Mouse (Mus musculus): Measurements from ENCODE around the gene Mtfp1. TPM values are rescaled to one million over a fixed set of nuclear protein-coding genes. Genes with fewer than 3 reads are reported as not detected.

Mtfp1 gene
- polyA plus RNA-seq, 1 experiment from 2014 or later = 21.1 TPM

- Histone ChIP-seq H3K9ac (ENCODE audit: low read depth, low read length) (no peak overlapping the region), H3K27ac (ENCODE audit: low read depth, low read length) (no peak overlapping the region), H3K36me3 (ENCODE audit: control insufficient read depth, insufficient read depth) (no peaks in the 10 kb centered on the region), H3K4me3 (ENCODE audit: low read depth, low read length) (no peak overlapping the region), H3K9me3 (ENCODE audit: control insufficient read depth) (no peaks in the 10 kb centered on the region), H3K4me1 (replicated peaks; ENCODE audit: control insufficient read depth, insufficient read depth, low read length) (0 out of 2 replicates have a peak, but pooled peaks cover 6% of the 10 kb centered on the region), H3K27me3 (replicated peaks; ENCODE audit: control insufficient read depth, insufficient read depth, low read length) (no peaks in the 10 kb centered on the region), H3K4me2 (replicated peaks; ENCODE audit: low read depth) (no peak overlapping the region)
- no peak for TF ChIP-seq CTCF (IDR thresholded peaks at IDR 0.05; ENCODE audit: low read depth)
- WGBS = 75% methylated on average over 5 of the region's 5 CpGs
- peak; percentile 54; the same call in 1 of the 2 replicates for ATAC-seq
Observed at GRCm38 (mm10) chr11:4101851-4102250, 6.6 kb upstream of the Mtfp1 start.

GRCm38 (mm10) chr11:4099447-4099846, 4.2 kb upstream of the Mtfp1 start:
- H3K9me3 ChIP-seq (ENCODE audit: control insufficient read depth) = no peaks in the 10 kb centered on the region
- no peak overlapping the region for H3K9ac ChIP-seq (ENCODE audit: low read depth, low read length)
- H3K4me1 ChIP-seq (replicated peaks; ENCODE audit: control insufficient read depth, insufficient read depth, low read length) = peaks cover 13% of the 10 kb centered on the region; the same call in 1 of the 2 replicates
- no peak for ATAC-seq
- H3K4me3 ChIP-seq (ENCODE audit: low read depth, low read length) = no peak overlapping the region
- 85% methylated on average over 3 of the region's 3 CpGs for WGBS
- H3K4me2 ChIP-seq (replicated peaks; ENCODE audit: low read depth) = no peak overlapping the region
- TF ChIP-seq CTCF (IDR thresholded peaks at IDR 0.05; ENCODE audit: low read depth) = no peak
- H3K27me3 ChIP-seq (replicated peaks; ENCODE audit: control insufficient read depth, insufficient read depth, low read length) = no peaks in the 10 kb centered on the region
- no peak overlapping the region for H3K27ac ChIP-seq (ENCODE audit: low read depth, low read length)
- no peaks in the 10 kb centered on the region for H3K36me3 ChIP-seq (ENCODE audit: control insufficient read depth, insufficient read depth)

DNA sequence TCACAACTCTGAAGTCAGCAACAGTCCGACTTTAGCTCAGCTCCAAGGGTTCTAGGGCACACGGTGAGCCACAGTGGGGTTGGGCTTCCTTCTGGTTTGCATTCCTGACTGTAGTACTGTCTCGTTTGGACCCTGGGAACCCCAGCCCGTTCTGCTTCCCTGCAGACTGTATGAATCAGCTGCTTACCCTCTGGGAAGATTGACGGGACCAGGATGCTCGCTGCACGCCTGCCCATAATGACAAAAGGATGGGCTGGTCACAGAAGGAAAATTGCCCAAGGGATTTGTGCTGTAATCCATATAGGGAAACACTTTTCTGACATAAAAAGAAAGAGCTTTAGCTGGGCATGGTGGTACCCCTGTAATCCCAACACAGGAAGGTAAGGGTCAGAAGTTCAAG, 3.6 kb upstream of the Mtfp1 start:
- H3K4me2 ChIP-seq (replicated peaks; ENCODE audit: low read depth) = no peak overlapping the region
- no peaks in the 10 kb centered on the region for H3K27me3 ChIP-seq (replicated peaks; ENCODE audit: control insufficient read depth, insufficient read depth, low read length)
- no peak overlapping the region for H3K27ac ChIP-seq (ENCODE audit: low read depth, low read length)
- H3K9me3 ChIP-seq (ENCODE audit: control insufficient read depth) = no peaks in the 10 kb centered on the region
- WGBS = 75% methylated on average over 7 of the region's 7 CpGs
- TF ChIP-seq CTCF (IDR thresholded peaks at IDR 0.05; ENCODE audit: low read depth) = no peak
- H3K4me1 ChIP-seq (replicated peaks; ENCODE audit: control insufficient read depth, insufficient read depth, low read length) = peaks cover 13% of the 10 kb centered on the region; the same call in 1 of the 2 replicates
- ATAC-seq = no peak
- no peak overlapping the region for H3K9ac ChIP-seq (ENCODE audit: low read depth, low read length)
- H3K36me3 ChIP-seq (ENCODE audit: control insufficient read depth, insufficient read depth) = no peaks in the 10 kb centered on the region
- no peak overlapping the region for H3K4me3 ChIP-seq (ENCODE audit: low read depth, low read length)

DNA sequence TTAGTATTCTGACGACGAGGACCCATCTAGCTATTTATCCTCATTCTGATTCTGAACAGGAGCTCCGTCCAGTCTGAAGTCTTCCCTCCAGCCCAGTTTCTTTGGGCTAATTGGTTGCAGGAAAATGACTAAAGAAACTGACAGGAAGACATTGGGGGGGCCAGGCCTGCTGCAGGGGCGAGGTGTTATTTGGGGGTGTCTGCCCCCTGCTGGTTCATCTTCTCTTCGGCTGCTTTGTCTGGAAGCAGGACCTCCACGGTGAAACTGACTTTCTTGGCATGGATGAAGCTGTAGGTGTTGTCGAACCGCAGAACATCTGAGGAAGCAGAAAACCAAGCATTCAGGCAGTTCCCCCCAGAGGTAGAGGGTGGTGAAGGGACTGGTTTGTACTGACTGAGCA, 2.9 kb upstream of the Mtfp1 start:
- Histone ChIP-seq H3K27ac (ENCODE audit: low read depth, low read length) (no peak overlapping the region), H3K9ac (ENCODE audit: low read depth, low read length) (no peak overlapping the region), H3K4me3 (ENCODE audit: low read depth, low read length) (no peak overlapping the region), H3K27me3 (replicated peaks; ENCODE audit: control insufficient read depth, insufficient read depth, low read length) (no peaks in the 10 kb centered on the region), H3K4me1 (replicated peaks; ENCODE audit: control insufficient read depth, insufficient read depth, low read length) (peaks cover 13% of the 10 kb centered on the region; the same call in 1 of the 2 replicates), H3K36me3 (ENCODE audit: control insufficient read depth, insufficient read depth) (no peaks in the 10 kb centered on the region), H3K4me2 (replicated peaks; ENCODE audit: low read depth) (no peak overlapping the region), H3K9me3 (ENCODE audit: control insufficient read depth) (no peaks in the 10 kb centered on the region)
- no peak for ATAC-seq
- peak; percentile 44 for TF ChIP-seq CTCF (IDR thresholded peaks at IDR 0.05; ENCODE audit: low read depth)
- 71% methylated on average over 8 of the region's 8 CpGs for WGBS

DNA sequence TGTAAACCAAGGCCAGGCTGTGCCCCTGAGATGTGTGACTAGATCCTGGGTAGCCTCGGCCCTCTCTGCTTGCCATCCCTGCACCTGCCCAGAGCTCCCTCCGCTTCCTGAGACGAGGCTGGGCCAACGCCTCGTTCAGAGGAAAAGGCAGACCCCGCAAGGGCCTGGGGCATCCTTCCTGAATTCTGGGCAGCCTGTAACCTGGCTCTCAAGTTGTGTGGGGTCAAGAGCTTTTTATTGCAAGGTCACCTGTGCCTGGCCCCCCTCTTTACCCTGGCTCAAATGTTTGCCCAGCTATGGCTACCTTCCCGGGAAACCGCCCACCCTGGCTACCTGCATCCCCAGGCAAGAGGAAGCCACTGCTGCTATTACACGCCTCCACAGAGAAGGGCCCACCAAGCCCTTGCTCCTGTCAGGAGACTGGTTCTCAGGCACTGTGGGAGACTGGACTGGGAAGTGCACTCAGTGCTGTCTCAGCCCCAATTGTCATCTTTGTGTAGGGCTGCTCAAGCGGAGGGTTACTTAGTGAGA, 1.9 kb upstream of the Mtfp1 start:
- peaks cover 13% of the 10 kb centered on the region; the same call in 1 of the 2 replicates for H3K4me1 ChIP-seq (replicated peaks; ENCODE audit: control insufficient read depth, insufficient read depth, low read length)
- 21% methylated on average over 10 of the region's 10 CpGs for WGBS
- H3K9ac ChIP-seq (ENCODE audit: low read depth, low read length) = peak overlapping the region; percentile 62
- no peak for TF ChIP-seq CTCF (IDR thresholded peaks at IDR 0.05; ENCODE audit: low read depth)
- H3K4me2 ChIP-seq (replicated peaks; ENCODE audit: low read depth) = peak overlapping the region; percentile 82
- 0 out of 2 replicates have a peak, but pooled peaks have one; percentile 7 for ATAC-seq
- no peaks in the 10 kb centered on the region for H3K27me3 ChIP-seq (replicated peaks; ENCODE audit: control insufficient read depth, insufficient read depth, low read length)
- no peaks in the 10 kb centered on the region for H3K9me3 ChIP-seq (ENCODE audit: control insufficient read depth)
- peaks cover 3% of the 10 kb centered on the region for H3K36me3 ChIP-seq (ENCODE audit: control insufficient read depth, insufficient read depth)
- peak overlapping the region; percentile 75 for H3K27ac ChIP-seq (ENCODE audit: low read depth, low read length)
- H3K4me3 ChIP-seq (ENCODE audit: low read depth, low read length) = peak overlapping the region; percentile 48

DNA sequence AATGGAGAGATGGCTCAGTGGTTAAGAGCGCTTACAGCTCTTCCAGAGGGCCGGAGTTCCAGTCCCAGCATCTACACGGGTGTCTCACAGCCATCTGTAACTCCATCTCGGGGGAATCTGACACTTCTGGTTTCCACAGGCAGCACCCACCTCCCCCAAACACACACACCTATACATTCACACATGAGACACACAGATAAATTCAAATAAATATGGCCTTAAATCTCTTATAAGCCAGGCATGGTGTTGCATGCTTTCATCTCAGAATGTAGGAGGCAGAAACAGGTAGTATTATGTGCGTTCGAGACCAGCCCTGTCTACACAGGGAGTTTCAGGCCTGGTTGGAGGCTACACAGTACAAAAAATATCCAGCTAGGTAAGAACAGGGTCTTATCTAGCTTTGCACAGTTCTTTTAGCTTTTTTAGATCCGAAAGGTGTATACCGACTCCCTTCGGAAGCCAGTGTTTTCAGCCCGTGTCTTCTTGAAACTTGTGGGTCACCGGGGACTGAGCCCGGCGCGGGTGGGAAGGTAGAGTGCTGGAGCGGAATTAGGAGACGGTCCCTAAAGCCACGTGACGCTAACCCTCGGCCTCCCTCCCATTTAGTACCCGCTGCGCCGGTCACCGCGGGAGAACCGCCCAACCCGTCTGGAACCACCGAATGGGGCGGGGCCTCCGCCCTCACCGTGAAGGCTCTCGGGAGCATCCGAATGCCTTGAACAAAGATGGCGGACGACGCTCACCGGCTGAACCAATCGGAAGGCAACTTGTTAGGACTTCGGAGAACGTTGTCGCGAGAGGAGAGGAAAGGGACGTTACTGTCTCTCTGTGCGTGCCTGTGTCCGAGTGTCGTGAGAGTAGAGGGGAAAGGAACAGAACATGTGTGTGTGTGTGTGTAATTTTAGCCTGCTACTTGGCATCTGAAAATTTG, 1.1 kb upstream of the Mtfp1 start:
- WGBS = 2% methylated on average over 45 of the region's 45 CpGs
- Histone ChIP-seq H3K9me3 (ENCODE audit: control insufficient read depth) (no peaks in the 10 kb centered on the region), H3K9ac (ENCODE audit: low read depth, low read length) (peak overlapping the region; percentile 62), H3K27me3 (replicated peaks; ENCODE audit: control insufficient read depth, insufficient read depth, low read length) (no peaks in the 10 kb centered on the region), H3K4me3 (ENCODE audit: low read depth, low read length) (peak overlapping the region; percentile 48), H3K36me3 (ENCODE audit: control insufficient read depth, insufficient read depth) (peaks cover 11% of the 10 kb centered on the region), H3K4me1 (replicated peaks; ENCODE audit: control insufficient read depth, insufficient read depth, low read length) (peaks cover 13% of the 10 kb centered on the region; the same call in 1 of the 2 replicates), H3K27ac (ENCODE audit: low read depth, low read length) (peak overlapping the region; percentile 86), H3K4me2 (replicated peaks; ENCODE audit: low read depth) (peak overlapping the region; percentile 82)
- no peak for TF ChIP-seq CTCF (IDR thresholded peaks at IDR 0.05; ENCODE audit: low read depth)
- ATAC-seq = peak; percentile 87

All from intestine, postnatal 0 days (tissue).